Mouse (Mus musculus) MEL (cell line): ENCODE measurements around the gene Ttc30a1. TPM values are rescaled to one million over a fixed set of nuclear protein-coding genes. Genes with fewer than 3 reads are reported as not detected.
A peak's percentile ranks its signal among the peaks of the same experiment; 100 is the strongest.

Experiments
- DNase-seq: peaks from one replicate; pipeline ENCODE4 v3.0.0; 2011; ENCODE audit warnings: low read depth, low spot score
- H3K27ac ChIP-seq: 2 replicates; pipeline ENCODE4 v1.5.1; 2012; ENCODE audit warnings: low read depth, mild to moderate bottlenecking, control low read depth, low read length, moderate library complexity; ENCODE audit not compliant: control insufficient read depth
- H3K27me3 ChIP-seq, 2 experiments: fragments of 150-350 bp in 1 of 2; sonication (generic) in 1 of 2; 2 replicates each; pipeline ENCODE4 v1.6.1; 2012; ENCODE audit warnings: low read length in 2 of 2, mild to moderate bottlenecking in 2 of 2, improper control_type of control experiment in 1 of 2, moderate library complexity in 1 of 2; ENCODE audit not compliant: insufficient read depth in 2 of 2, control insufficient read depth in 1 of 2
- H3K36me3 ChIP-seq, 2 experiments: 2 replicates each; pipeline ENCODE4 v1.6.1; 2012 to 2014; ENCODE audit warnings: low read length in 2 of 2, improper control_type of control experiment in 1 of 2, inconsistent platforms in 1 of 2, mild to moderate bottlenecking in 1 of 2; ENCODE audit not compliant: insufficient read depth in 2 of 2, control insufficient read depth in 1 of 2
- H3K4me1 ChIP-seq, 2 experiments: fragments of 150-350 bp in 1 of 2; sonication (generic) in 1 of 2; 2 replicates each; pipeline ENCODE4 v1.6.1; 2012; ENCODE audit warnings: low read length in 2 of 2, improper control_type of control experiment in 1 of 2, mild to moderate bottlenecking in 1 of 2; ENCODE audit not compliant: insufficient read depth in 2 of 2, control insufficient read depth in 1 of 2
- H3K4me3 ChIP-seq, 2 experiments: fragments of 150-350 bp in 1 of 2; sonication (generic) in 1 of 2; 2 replicates each; pipeline ENCODE4 v1.5.1; 2012; ENCODE audit warnings: low read depth in 2 of 2, low read length in 2 of 2, mild to moderate bottlenecking in 2 of 2, moderate library complexity in 2 of 2, control low read depth in 1 of 2, improper control_type of control experiment in 1 of 2; ENCODE audit not compliant: control insufficient read depth in 1 of 2, insufficient read depth in 1 of 2
- H3K79me2 ChIP-seq: 2 replicates; pipeline ENCODE4 v1.6.1; 2012; ENCODE audit warnings: mild to moderate bottlenecking, low read length, moderate library complexity; ENCODE audit not compliant: control insufficient read depth, poor library complexity, insufficient read depth
- H3K9ac ChIP-seq: 2 replicates; pipeline ENCODE4 v1.6.1; 2012; ENCODE audit warnings: low read depth, mild to moderate bottlenecking, control low read depth, low read length, moderate library complexity; ENCODE audit not compliant: control insufficient read depth, poor library complexity, severe bottlenecking
- H3K9me3 ChIP-seq: fragments of 150-350 bp; sonication (generic); replicated peaks from 2 replicates; pipeline ENCODE4 v1.6.1; 2012; ENCODE audit warnings: mild to moderate bottlenecking, low read length, improper control_type of control experiment, moderate library complexity; ENCODE audit not compliant: insufficient read depth
- BHLHE40 ChIP-seq: IDR thresholded peaks from 2 replicates; pipeline ENCODE4 v1.6.1; 2012; ENCODE audit warnings: low read depth, mild to moderate bottlenecking, inconsistent platforms, low read length, improper control_type of control experiment, borderline replicate concordance
- CHD1 ChIP-seq: IDR thresholded peaks from 2 replicates; pipeline ENCODE4 v1.6.1; 2012; ENCODE audit warnings: low read depth, mild to moderate bottlenecking, inconsistent platforms, low read length, improper control_type of control experiment
- CHD2 ChIP-seq: IDR thresholded peaks from 2 replicates; pipeline ENCODE4 v1.6.1; 2011; ENCODE audit warnings: low read length, improper control_type of control experiment
- CTCF ChIP-seq, 3 experiments: IDR thresholded peaks in 2 of 3; conservative IDR thresholded peaks in 1 of 3; 2 replicates each; pipeline ENCODE4 v1.5.1; 2011 to 2012; ENCODE audit warnings: low read length in 3 of 3, low read depth in 2 of 3, mild to moderate bottlenecking in 2 of 3, improper control_type of control experiment in 1 of 3, inconsistent platforms in 1 of 3, mixed read lengths in 1 of 3, moderate library complexity in 1 of 3; ENCODE audit not compliant: control insufficient read depth in 1 of 3, insufficient read depth in 1 of 3, poor library complexity in 1 of 3, severe bottlenecking in 1 of 3
- ETS1 ChIP-seq: IDR thresholded peaks from 2 replicates; pipeline ENCODE4 v1.6.1; 2012; ENCODE audit warnings: low read depth, mild to moderate bottlenecking, inconsistent platforms, low read length, improper control_type of control experiment, moderate library complexity
- HCFC1 ChIP-seq: IDR thresholded peaks from 2 replicates; pipeline ENCODE4 v1.6.1; 2012; ENCODE audit warnings: low read depth, mild to moderate bottlenecking, inconsistent platforms, low read length, improper control_type of control experiment, moderate library complexity
- NELFE ChIP-seq: IDR thresholded peaks from 2 replicates; pipeline ENCODE4 v1.6.1; 2011; ENCODE audit warnings: low read depth, low read length, improper control_type of control experiment
- NRF1 ChIP-seq: IDR thresholded peaks from 2 replicates; pipeline ENCODE4 v1.6.1; 2014; ENCODE audit warnings: low read depth, mild to moderate bottlenecking, inconsistent platforms, low read length, improper control_type of control experiment, moderate library complexity; ENCODE audit not compliant: poor library complexity, insufficient read depth, severe bottlenecking
- POLR2AphosphoS2 ChIP-seq: IDR thresholded peaks from 2 replicates; pipeline ENCODE4 v1.6.1; 2011; ENCODE audit warnings: low read length, improper control_type of control experiment
- RAD21 ChIP-seq: IDR thresholded peaks from 2 replicates; pipeline ENCODE4 v1.6.1; 2011; ENCODE audit warnings: mild to moderate bottlenecking, low read depth, low read length, improper control_type of control experiment
- RCOR1 ChIP-seq: IDR thresholded peaks from 2 replicates; pipeline ENCODE4 v1.6.1; 2012; ENCODE audit warnings: low read depth, mild to moderate bottlenecking, inconsistent platforms, low read length, improper control_type of control experiment
- SMC3 ChIP-seq: IDR thresholded peaks from 2 replicates; pipeline ENCODE4 v1.6.1; 2011; ENCODE audit warnings: low read depth, low read length, improper control_type of control experiment
- TAL1 ChIP-seq: IDR thresholded peaks from 2 replicates; pipeline ENCODE4 v1.6.1; 2012; ENCODE audit warnings: mild to moderate bottlenecking, inconsistent platforms, low read length, moderate library complexity, mixed read lengths
- TBP ChIP-seq: IDR thresholded peaks from 2 replicates; pipeline ENCODE4 v1.8.0; 2011; ENCODE audit warnings: low read depth, low read length, improper control_type of control experiment
- TCF12 ChIP-seq: IDR thresholded peaks from 2 replicates; pipeline ENCODE4 v1.6.1; 2014; ENCODE audit warnings: low read depth, mild to moderate bottlenecking, inconsistent platforms, low read length, improper control_type of control experiment, moderate library complexity
- USF2 ChIP-seq, 2 experiments: IDR thresholded peaks; 2 replicates each; pipeline ENCODE4 v1.6.1; 2011 to 2012; ENCODE audit warnings: improper control_type of control experiment in 2 of 2, low read length in 2 of 2, borderline replicate concordance in 1 of 2, inconsistent platforms in 1 of 2, low read depth in 1 of 2, mild to moderate bottlenecking in 1 of 2; ENCODE audit not compliant: insufficient read depth in 1 of 2
- ZC3H11A ChIP-seq: IDR thresholded peaks from 2 replicates; pipeline ENCODE4 v1.6.1; 2012; ENCODE audit warnings: low read depth, mild to moderate bottlenecking, inconsistent platforms, low read length, improper control_type of control experiment
- ZMIZ1 ChIP-seq: IDR thresholded peaks from 2 replicates; pipeline ENCODE4 v1.6.1; 2012; ENCODE audit warnings: low read depth, mild to moderate bottlenecking, inconsistent platforms, low read length, improper control_type of control experiment, moderate library complexity
- ZNF384 ChIP-seq: IDR thresholded peaks from 2 replicates; pipeline ENCODE4 v1.6.1; 2012; ENCODE audit warnings: low read depth, mild to moderate bottlenecking, inconsistent platforms, low read length, improper control_type of control experiment
- polyA plus RNA-seq, 2 experiments: library from polyadenylated mRNA; stranded (reverse) in 1 of 2; unstranded in 1 of 2; fragments of >175 nt in 1 of 2; fragments of >200 nt in 1 of 2; gene quantifications; 2 replicates each; pipeline versions ENCODE4 v1.2.1 to v1.2.4; 2012; ENCODE audit warnings: low replicate concordance in 2 of 2, low read depth in 1 of 2; ENCODE audit not compliant: insufficient read length in 2 of 2, insufficient read depth in 1 of 2, missing spikeins in 1 of 2
- total RNA-seq: library from RNA; depleted of rRNA; stranded (reverse); fragments of 300-350 nt; gene quantifications from 2 replicates; pipeline ENCODE4 v1.2.3, GENCODE M21; 2012

Ttc30a1 gene
- total and polyA plus RNA-seq, 3 experiments = not detected

- DNase-seq = peak; percentile 69
Measured at GRCm38 (mm10) chr2:75990885-75991539, 9.2 kb upstream of the Ttc30a1 start.

GRCm38 (mm10) chr2:75989694-75990093, 7.9 kb upstream of the Ttc30a1 start:
- no peaks in the 10 kb centered on the region for H3K9me3 ChIP-seq
- no peak overlapping the region for H3K27ac ChIP-seq
- no peaks in the 10 kb centered on the region for H3K4me1 ChIP-seq
- TF ChIP-seq CHD2 = no peak
- no peak for TF ChIP-seq USF2 (IDR thresholded peaks at IDR 0.05; ENCODE audit: borderline replicate concordance in 1 of 2, insufficient read depth in 1 of 2, low read depth in 1 of 2, low read length in 2 of 2)
- TF ChIP-seq SMC3 = no peak
- no peak for TF ChIP-seq TCF12
- TF ChIP-seq RAD21 = no peak
- no peak for TF ChIP-seq ETS1
- TF ChIP-seq POLR2AphosphoS2 = no peak
- no peak for DNase-seq
- no peak overlapping the region for H3K9ac ChIP-seq
- no peak overlapping the region for H3K4me3 ChIP-seq
- no peaks in the 10 kb centered on the region for H3K36me3 ChIP-seq
- H3K27me3 ChIP-seq = no peaks in the 10 kb centered on the region
- H3K79me2 ChIP-seq = no peaks in the 10 kb centered on the region

More at GRCm38 (mm10) chr2:75990885-75991539, 9.2 kb upstream of the Ttc30a1 start:
- Histone ChIP-seq H3K27ac (no peak overlapping the region), H3K9me3 (no peaks in the 10 kb centered on the region), H3K79me2 (no peaks in the 10 kb centered on the region), H3K9ac (no peak overlapping the region), H3K36me3 (no peaks in the 10 kb centered on the region), H3K27me3 (no peaks in the 10 kb centered on the region), H3K4me3 (peak overlapping the region in 1 of 2 experiments; percentile 24; a peak in 2 of 4 replicates), H3K4me1 (no peaks in the 10 kb centered on the region)
- peak; percentile 34 for TF ChIP-seq RAD21
- no peak for TF ChIP-seq TAL1
- TF ChIP-seq HCFC1 = no peak
- peak; percentile 55 for TF ChIP-seq SMC3
- TF ChIP-seq CHD1 = no peak
- no peak for TF ChIP-seq ZC3H11A
- TF ChIP-seq POLR2AphosphoS2 = no peak
- TF ChIP-seq ETS1 = no peak
- no peak for TF ChIP-seq BHLHE40
- TF ChIP-seq NRF1 = no peak
- TF ChIP-seq ZMIZ1 = no peak
- no peak for TF ChIP-seq NELFE
- no peak for TF ChIP-seq USF2 (IDR thresholded peaks at IDR 0.05; ENCODE audit: borderline replicate concordance in 1 of 2, insufficient read depth in 1 of 2, low read depth in 1 of 2, low read length in 2 of 2)
- TF ChIP-seq CTCF (IDR thresholded peaks at IDR 0.05 in 2 of 3, conservative IDR thresholded peaks at IDR 0.05 in 1 of 3; ENCODE audit: control insufficient read depth in 1 of 3, insufficient read depth in 1 of 3, low read depth in 2 of 3, low read length in 3 of 3, poor library complexity in 1 of 3, severe bottlenecking in 1 of 3) = peak; percentile 65 to 79 (median 72)
- TF ChIP-seq TBP = no peak
- TF ChIP-seq RCOR1 = no peak
- TF ChIP-seq ZNF384 = no peak
